Mouse (Mus musculus): ENCODE results near the gene Gucy2d. TPM values are rescaled to one million over a fixed set of nuclear protein-coding genes. Genes with fewer than 3 reads are reported as not detected.

Gene Gucy2d
- total and polyA plus RNA-seq, 3 experiments: not detected

- no peak overlapping the region for H3K9ac ChIP-seq (ENCODE audit: control insufficient read depth, low read depth, low read length, poor library complexity, severe bottlenecking)
- H3K9me3 ChIP-seq (replicated peaks; ENCODE audit: insufficient read depth, low read length): no peaks in the 10 kb centered on the region
- H3K4me1 ChIP-seq (ENCODE audit: control insufficient read depth in 1 of 2, insufficient read depth in 2 of 2, low read length in 2 of 2): no peaks in the 10 kb centered on the region
- DNase-seq (ENCODE audit: low read depth, low spot score): no peak
- no peaks in the 10 kb centered on the region for H3K79me2 ChIP-seq (ENCODE audit: control insufficient read depth, insufficient read depth, low read length, poor library complexity)
- TF ChIP-seq RAD21 (IDR thresholded peaks at IDR 0.05; ENCODE audit: low read depth, low read length) (no peak), JUND (IDR thresholded peaks at IDR 0.05; ENCODE audit: low read depth, low read length) (no peak), MYC (IDR thresholded peaks at IDR 0.05; ENCODE audit: low read depth, low read length) (no peak), MEF2A (IDR thresholded peaks at IDR 0.05; ENCODE audit: extremely low read depth, insufficient replicate concordance, low read depth, low read length, poor library complexity, severe bottlenecking) (no peak), MAZ (IDR thresholded peaks at IDR 0.05; ENCODE audit: low read depth, low read length) (no peak), TCF12 (IDR thresholded peaks at IDR 0.05; ENCODE audit: low read depth, low read length) (no peak), ELF1 (IDR thresholded peaks at IDR 0.05; ENCODE audit: low read depth, low read length) (no peak), ZNF384 (IDR thresholded peaks at IDR 0.05; ENCODE audit: low read depth, low read length) (no peak), CHD2 (IDR thresholded peaks at IDR 0.05; ENCODE audit: low read length) (no peak)
- peaks cover 0 to 7% of the 10 kb centered on the region in 2 experiments; a peak in 3 of 4 replicates for H3K27me3 ChIP-seq (ENCODE audit: control insufficient read depth in 1 of 2, insufficient read depth in 2 of 2, low read length in 2 of 2)
- H3K36me3 ChIP-seq (ENCODE audit: control insufficient read depth in 1 of 2, insufficient read depth in 2 of 2, low read length in 2 of 2): no peaks in the 10 kb centered on the region
- H3K4me3 ChIP-seq (ENCODE audit: control insufficient read depth in 1 of 2, insufficient read depth in 1 of 2, low read depth in 2 of 2, low read length in 2 of 2): no peak overlapping the region
- no peak overlapping the region for H3K27ac ChIP-seq (ENCODE audit: control insufficient read depth, low read depth, low read length)
These were observed 63.9 kb downstream of the Gucy2d start for GRCm38 (mm10) chr7:98503951-98504647.

DNA sequence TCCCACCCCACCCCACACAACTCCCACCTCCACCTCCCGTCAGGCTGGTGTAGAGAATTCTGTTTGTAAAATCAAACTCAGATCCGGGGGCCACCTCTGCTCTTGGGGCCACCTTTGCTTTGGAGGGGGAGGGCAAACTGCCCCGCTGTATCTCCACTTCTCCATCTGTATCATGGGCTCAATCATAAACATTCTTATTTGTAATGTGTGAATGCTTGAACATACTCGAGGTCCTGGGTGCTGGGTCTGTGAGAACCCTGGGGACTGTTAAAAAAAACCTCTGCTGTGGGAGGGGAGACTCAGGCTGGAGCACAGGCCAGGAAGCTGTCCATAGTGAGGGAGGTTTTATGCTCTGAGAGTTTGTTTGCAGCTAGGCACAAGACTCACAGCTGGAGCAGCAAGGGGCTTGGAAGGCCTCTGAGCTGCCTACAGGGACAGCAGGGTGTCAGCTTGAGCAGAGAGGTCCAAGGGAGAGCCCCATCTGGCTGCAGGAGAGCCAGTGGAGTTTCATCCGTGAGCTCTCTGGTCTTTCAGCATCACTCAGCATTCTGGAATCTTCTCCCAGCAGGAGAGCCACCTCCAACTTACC, 64.6 kb downstream of the Gucy2d start:
- Histone ChIP-seq H3K4me3 (ENCODE audit: control insufficient read depth in 1 of 2, insufficient read depth in 1 of 2, low read depth in 2 of 2, low read length in 2 of 2) (no peak overlapping the region), H3K27me3 (ENCODE audit: control insufficient read depth in 1 of 2, insufficient read depth in 2 of 2, low read length in 2 of 2) (peaks cover 0 to 9% of the 10 kb centered on the region in 2 experiments; a peak in 3 of 4 replicates), H3K9me3 (replicated peaks; ENCODE audit: insufficient read depth, low read length) (no peaks in the 10 kb centered on the region), H3K79me2 (ENCODE audit: control insufficient read depth, insufficient read depth, low read length, poor library complexity) (no peaks in the 10 kb centered on the region), H3K4me1 (ENCODE audit: control insufficient read depth in 1 of 2, insufficient read depth in 2 of 2, low read length in 2 of 2) (no peaks in the 10 kb centered on the region), H3K9ac (ENCODE audit: control insufficient read depth, low read depth, low read length, poor library complexity, severe bottlenecking) (no peak overlapping the region), H3K27ac (ENCODE audit: control insufficient read depth, low read depth, low read length) (no peak overlapping the region), H3K36me3 (ENCODE audit: control insufficient read depth in 1 of 2, insufficient read depth in 2 of 2, low read length in 2 of 2) (no peaks in the 10 kb centered on the region)
- no peak for DNase-seq (ENCODE audit: low read depth, low spot score)
- TF ChIP-seq TCF12 (IDR thresholded peaks at IDR 0.05; ENCODE audit: low read depth, low read length): no peak
- no peak for TF ChIP-seq SIN3A (IDR thresholded peaks at IDR 0.05; ENCODE audit: low read length)
- TF ChIP-seq RAD21 (IDR thresholded peaks at IDR 0.05; ENCODE audit: low read depth, low read length): no peak
- no peak for TF ChIP-seq POLR2AphosphoS5 (IDR thresholded peaks at IDR 0.05; ENCODE audit: borderline replicate concordance, low read depth, low read length)
- TF ChIP-seq NELFE (IDR thresholded peaks at IDR 0.05; ENCODE audit: low read depth, low read length): no peak
- no peak for TF ChIP-seq TBP (IDR thresholded peaks at IDR 0.05; ENCODE audit: low read depth, low read length)
